Mouse (Mus musculus): Measurements from ENCODE around the gene Tnnt3.

DNA sequence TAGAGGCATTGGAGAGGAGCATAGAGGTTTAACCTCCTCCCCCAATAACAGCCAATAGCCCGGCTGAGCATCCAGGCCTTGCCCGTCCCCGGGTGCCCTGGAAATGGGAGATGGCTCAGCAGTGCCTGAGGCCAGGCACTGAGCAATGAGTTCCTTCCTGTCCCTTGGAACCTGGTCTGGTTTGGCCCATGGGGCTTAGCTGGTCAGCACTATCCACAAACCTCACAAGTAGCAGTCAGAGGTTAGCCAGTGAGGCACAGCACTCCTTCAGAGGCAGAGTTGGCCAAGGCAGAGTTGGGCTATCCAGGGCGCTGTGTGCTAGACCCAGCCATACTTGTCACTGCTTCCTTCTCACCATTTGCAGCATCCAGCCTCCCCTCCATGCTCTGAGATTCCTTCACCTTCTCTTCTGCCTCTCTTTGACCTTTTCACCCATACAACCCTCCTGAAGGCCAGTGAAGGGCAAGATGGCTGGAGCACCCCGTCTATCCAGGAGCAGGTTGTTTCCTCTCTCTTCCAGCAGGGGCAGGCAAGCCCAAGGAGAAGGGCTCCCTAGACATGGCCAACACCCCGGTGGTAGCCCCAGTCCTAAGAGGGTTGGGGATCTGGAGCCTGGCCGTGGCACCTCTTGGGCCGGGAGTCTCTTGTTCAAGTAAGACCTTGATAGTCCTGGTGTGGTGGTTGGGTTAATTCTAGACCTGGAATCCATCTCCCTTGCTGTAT is 56.9 kb downstream of the Tnnt3 start:
- TF ChIP-seq CTCF (IDR thresholded peaks at IDR 0.05; ENCODE audit: extremely low read depth, insufficient read depth, insufficient read length, insufficient replicate concordance) (no peak), POLR2A (IDR thresholded peaks at IDR 0.05; ENCODE audit: low read depth, low read length) (no peak)
